Mouse (Mus musculus) myocyte (in vitro differentiated cells): ENCODE measurements around the gene Zfp334. TPM values are rescaled to one million over a fixed set of nuclear protein-coding genes. Genes with fewer than 3 reads are reported as not detected.

ENCODE experiments used
- H3K27me3 ChIP-seq: one replicate; pipeline ENCODE4 v1.6.1; 2011; ENCODE audit not compliant: control insufficient read depth, insufficient read depth, insufficient read length
- H3K36me3 ChIP-seq: one replicate; pipeline ENCODE4 v1.6.1; 2011; ENCODE audit not compliant: control insufficient read depth, insufficient read depth
- H3K4me2 ChIP-seq: one replicate; pipeline ENCODE4 v1.6.1; 2011; ENCODE audit warnings: low read depth, control low read depth
- H3K4me3 ChIP-seq: one replicate; pipeline ENCODE4 v1.5.1; 2011; ENCODE audit warnings: mild to moderate bottlenecking, control low read depth, moderate library complexity
- H3K79me2 ChIP-seq: one replicate; pipeline ENCODE4 v1.6.1; 2011; ENCODE audit not compliant: control insufficient read depth, insufficient read depth
- H3ac ChIP-seq: one replicate; pipeline ENCODE4 v1.6.1; 2011; ENCODE audit not compliant: control insufficient read depth, insufficient read length
- CEBPB ChIP-seq: IDR thresholded peaks from 2 replicates; pipeline ENCODE4 v1.6.1; 2011; ENCODE audit warnings: mild to moderate bottlenecking, moderate library complexity; ENCODE audit not compliant: poor library complexity, insufficient read depth, severe bottlenecking
- E2F4 ChIP-seq: IDR thresholded peaks from one replicate; pipeline ENCODE4 v1.6.1; 2011; ENCODE audit warnings: mild to moderate bottlenecking, control low read depth, moderate library complexity; ENCODE audit not compliant: insufficient read depth
- MAX ChIP-seq: IDR thresholded peaks from one replicate; pipeline ENCODE4 v1.6.1; 2011; ENCODE audit warnings: low read depth, mild to moderate bottlenecking, control low read depth
- MYOD1 ChIP-seq, 3 experiments: IDR thresholded peaks; one replicate each; pipeline ENCODE4 v1.6.1; 2011; ENCODE audit warnings: control low read depth in 2 of 3, low read depth in 2 of 3, mild to moderate bottlenecking in 2 of 3, moderate library complexity in 1 of 3; ENCODE audit not compliant: insufficient read length in 2 of 3, control insufficient read depth in 1 of 3
- MYOG ChIP-seq, 3 experiments: IDR thresholded peaks; one replicate each; pipeline ENCODE4 v1.6.1; 2011; ENCODE audit warnings: control low read depth in 2 of 3, low read depth in 2 of 3, mild to moderate bottlenecking in 2 of 3; ENCODE audit not compliant: insufficient read length in 2 of 3, control insufficient read depth in 1 of 3, insufficient read depth in 1 of 3
- POLR2A ChIP-seq: IDR thresholded peaks from one replicate; pipeline ENCODE4 v1.6.1; 2011; ENCODE audit warnings: low read depth, mild to moderate bottlenecking, control low read depth, moderate library complexity; ENCODE audit not compliant: insufficient read length
- POLR2AphosphoS2 ChIP-seq: IDR thresholded peaks from one replicate; pipeline ENCODE4 v1.6.1; 2011; ENCODE audit warnings: low read depth, control low read depth; ENCODE audit not compliant: insufficient read length
- REST ChIP-seq: IDR thresholded peaks from one replicate; pipeline ENCODE4 v1.6.1; 2011; ENCODE audit warnings: mild to moderate bottlenecking, control low read depth, moderate library complexity; ENCODE audit not compliant: insufficient read depth, insufficient read length
- SRF ChIP-seq: IDR thresholded peaks from one replicate; pipeline ENCODE4 v1.6.1; 2011; ENCODE audit warnings: low read depth; ENCODE audit not compliant: control insufficient read depth, insufficient read length
- TCF12 ChIP-seq: IDR thresholded peaks from one replicate; pipeline ENCODE4 v1.6.1; 2011; ENCODE audit warnings: mild to moderate bottlenecking, control low read depth; ENCODE audit not compliant: poor library complexity, insufficient read depth, severe bottlenecking
- TCF3 ChIP-seq: IDR thresholded peaks from one replicate; pipeline ENCODE4 v1.6.1; 2011; ENCODE audit warnings: low read depth, control low read depth; ENCODE audit not compliant: insufficient read length
- USF1 ChIP-seq: IDR thresholded peaks from one replicate; pipeline ENCODE4 v1.6.1; 2011; ENCODE audit warnings: low read depth, mild to moderate bottlenecking, control low read depth, moderate library complexity
- polyA plus RNA-seq: library from polyadenylated mRNA; unstranded; fragments of >200 nt; fragmentation: generic; extraction: Trizol; gene quantifications from one replicate; pipeline ENCODE4 v1.2.1, GENCODE M21; 2012; ENCODE audit warnings: missing spikeins

Gene Zfp334
- polyA plus RNA-seq, 1 experiment = 1.5 TPM

DNA sequence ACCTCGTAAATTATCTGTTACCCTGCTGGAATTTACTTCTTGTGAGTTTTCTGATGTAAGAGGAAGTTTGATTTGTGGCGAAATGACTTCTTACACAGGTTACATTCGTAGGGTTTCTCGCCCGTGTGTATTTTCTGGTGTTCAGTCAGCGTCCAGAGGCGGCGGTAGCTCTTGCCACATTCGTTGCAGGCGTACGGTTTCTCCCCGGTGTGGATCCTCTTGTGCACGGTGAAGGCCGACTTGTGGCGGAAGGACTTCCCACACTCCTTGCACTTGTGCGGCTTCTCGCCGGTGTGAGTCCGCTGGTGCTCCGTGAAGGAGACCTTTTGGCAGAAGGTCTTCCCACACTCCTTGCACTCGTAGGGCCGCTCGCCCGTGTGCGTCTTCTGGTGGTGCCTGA, 8.0 kb downstream of the Zfp334 start:
- Histone ChIP-seq H3K27me3 (no peaks in the 10 kb centered on the region), H3K79me2 (no peaks in the 10 kb centered on the region), H3K4me2 (no peak overlapping the region), H3K36me3 (peaks cover 29% of the 10 kb centered on the region), H3K4me3 (no peak overlapping the region), H3ac (no peak overlapping the region)
- TF ChIP-seq CEBPB (no peak), MAX (no peak), MYOD1 (IDR thresholded peaks at IDR 0.05; ENCODE audit: control insufficient read depth in 1 of 3, insufficient read length in 2 of 3, low read depth in 2 of 3) (no peak), TCF12 (no peak), TCF3 (no peak), MYOG (IDR thresholded peaks at IDR 0.05; ENCODE audit: control insufficient read depth in 1 of 3, insufficient read depth in 1 of 3, insufficient read length in 2 of 3, low read depth in 2 of 3) (no peak), SRF (no peak), REST (no peak), E2F4 (no peak), POLR2AphosphoS2 (no peak), POLR2A (no peak), USF1 (no peak)

- TF ChIP-seq USF1 (no peak), REST (no peak), E2F4 (no peak), TCF12 (no peak), CEBPB (no peak), MYOG (IDR thresholded peaks at IDR 0.05; ENCODE audit: control insufficient read depth in 1 of 3, insufficient read depth in 1 of 3, insufficient read length in 2 of 3, low read depth in 2 of 3) (no peak), POLR2AphosphoS2 (no peak), MAX (no peak), SRF (no peak), POLR2A (no peak), TCF3 (no peak), MYOD1 (IDR thresholded peaks at IDR 0.05; ENCODE audit: control insufficient read depth in 1 of 3, insufficient read length in 2 of 3, low read depth in 2 of 3) (no peak)
- H3K27me3 ChIP-seq = no peaks in the 10 kb centered on the region
- H3ac ChIP-seq = no peak overlapping the region
- H3K4me3 ChIP-seq = no peak overlapping the region
- no peak overlapping the region for H3K4me2 ChIP-seq
- H3K79me2 ChIP-seq = no peaks in the 10 kb centered on the region
- H3K36me3 ChIP-seq = peaks cover 8% of the 10 kb centered on the region
Observed at GRCm38 (mm10) chr2:165376001-165376400, 12.1 kb downstream of the Zfp334 start.

- Histone ChIP-seq H3K27me3 (no peaks in the 10 kb centered on the region), H3ac (no peak overlapping the region), H3K36me3 (peaks cover 8% of the 10 kb centered on the region), H3K4me2 (no peak overlapping the region), H3K79me2 (no peaks in the 10 kb centered on the region), H3K4me3 (no peak overlapping the region)
- no peak for TF ChIP-seq USF1
- no peak for TF ChIP-seq E2F4
- no peak for TF ChIP-seq TCF12
- TF ChIP-seq POLR2AphosphoS2 = no peak
- TF ChIP-seq SRF = no peak
- TF ChIP-seq MYOG (IDR thresholded peaks at IDR 0.05; ENCODE audit: control insufficient read depth in 1 of 3, insufficient read depth in 1 of 3, insufficient read length in 2 of 3, low read depth in 2 of 3) = no peak
Observed at GRCm38 (mm10) chr2:165375478-165375877, 12.6 kb downstream of the Zfp334 start.

DNA sequence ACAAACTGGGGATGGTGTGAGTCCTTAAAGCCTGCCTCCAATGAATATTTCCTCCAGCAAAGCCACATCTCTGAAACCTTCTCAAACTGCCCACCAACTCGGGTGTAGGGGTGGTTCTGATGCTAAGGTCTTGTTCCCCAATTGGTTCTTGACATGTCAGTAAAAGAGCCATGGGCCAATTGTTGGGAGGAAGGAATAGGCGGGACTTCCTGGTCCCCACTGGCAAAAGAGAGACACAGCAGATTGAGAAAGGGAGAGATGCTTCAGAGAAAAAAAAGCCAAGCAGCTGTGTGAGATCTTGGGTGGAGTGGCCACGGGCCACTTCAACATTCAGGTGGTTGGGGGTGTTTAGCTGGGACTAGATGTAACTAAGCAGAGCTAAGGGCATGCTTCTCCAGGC, 17.0 kb downstream of the Zfp334 start:
- no peak overlapping the region for H3K4me3 ChIP-seq
- H3K79me2 ChIP-seq = no peaks in the 10 kb centered on the region
- TF ChIP-seq E2F4 (no peak), TCF12 (no peak)
- no peaks in the 10 kb centered on the region for H3K36me3 ChIP-seq
- no peak overlapping the region for H3K4me2 ChIP-seq
- H3K27me3 ChIP-seq = peaks cover 18% of the 10 kb centered on the region
- H3ac ChIP-seq = no peak overlapping the region

GRCm38 (mm10) chr2:165370348-165370747, 17.7 kb downstream of the Zfp334 start:
- no peak overlapping the region for H3K4me2 ChIP-seq
- H3K36me3 ChIP-seq = no peaks in the 10 kb centered on the region
- peaks cover 18% of the 10 kb centered on the region for H3K27me3 ChIP-seq
- no peaks in the 10 kb centered on the region for H3K79me2 ChIP-seq
- no peak overlapping the region for H3K4me3 ChIP-seq
- TF ChIP-seq SRF (no peak), TCF12 (no peak), TCF3 (no peak), POLR2A (no peak), MYOG (IDR thresholded peaks at IDR 0.05; ENCODE audit: control insufficient read depth in 1 of 3, insufficient read depth in 1 of 3, insufficient read length in 2 of 3, low read depth in 2 of 3) (no peak), USF1 (no peak), CEBPB (no peak), MYOD1 (IDR thresholded peaks at IDR 0.05; ENCODE audit: control insufficient read depth in 1 of 3, insufficient read length in 2 of 3, low read depth in 2 of 3) (no peak), REST (no peak), POLR2AphosphoS2 (no peak), E2F4 (no peak)
- no peak overlapping the region for H3ac ChIP-seq
